Mouse (Mus musculus): Measurements from ENCODE around the gene Adamts17. TPM values are rescaled to one million over a fixed set of nuclear protein-coding genes. Genes with fewer than 3 reads are reported as not detected.

Adamts17 gene
- total RNA-seq, 2 experiments from 2014 or later, result 2.5 to 4.1 TPM

- peak; percentile 20 to 33 for DNase-seq
Measured at GRCm38 (mm10) chr7:66846582-66846981, 7.0 kb downstream of the Adamts17 start.

GRCm38 (mm10) chr7:66847299-66847698 is 7.8 kb downstream of the Adamts17 start:
- no peak for DNase-seq

GRCm38 (mm10) chr7:66849316-66849715 is 9.8 kb downstream of the Adamts17 start:
- no peak for DNase-seq

- DNase-seq, result no peak
Measured at GRCm38 (mm10) chr7:66852164-66852563, 12.6 kb downstream of the Adamts17 start.

GRCm38 (mm10) chr7:66857610-66858009 is 18.1 kb downstream of the Adamts17 start:
- DNase-seq, result no peak

GRCm38 (mm10) chr7:66858247-66859075 is 18.9 kb downstream of the Adamts17 start:
- DNase-seq, result no peak

- no peak for DNase-seq
Measured at GRCm38 (mm10) chr7:66859220-66859619, 19.7 kb downstream of the Adamts17 start.

- DNase-seq, result no peak
Measured at GRCm38 (mm10) chr7:66866944-66867718, 27.6 kb downstream of the Adamts17 start.

- peak; percentile 31 to 57 for DNase-seq
Measured at GRCm38 (mm10) chr7:66867719-66868501, 28.4 kb downstream of the Adamts17 start.

GRCm38 (mm10) chr7:66871520-66871919 is 32.0 kb downstream of the Adamts17 start:
- no peak for DNase-seq

GRCm38 (mm10) chr7:66871940-66872511 is 32.5 kb downstream of the Adamts17 start:
- DNase-seq, result no peak

GRCm38 (mm10) chr7:66873235-66873634 is 33.7 kb downstream of the Adamts17 start:
- no peak for DNase-seq

- no peak for DNase-seq
Measured at GRCm38 (mm10) chr7:66891431-66891830, 51.9 kb downstream of the Adamts17 start.

- DNase-seq, result no peak
Measured at GRCm38 (mm10) chr7:66892096-66892495, 52.6 kb downstream of the Adamts17 start.

GRCm38 (mm10) chr7:66902376-66902775 is 62.8 kb downstream of the Adamts17 start:
- no peak for DNase-seq

- peak; percentile 10 to 40 for DNase-seq
Measured at GRCm38 (mm10) chr7:66903014-66903413, 63.5 kb downstream of the Adamts17 start.

GRCm38 (mm10) chr7:66905941-66906340 is 66.4 kb downstream of the Adamts17 start:
- DNase-seq, result no peak

GRCm38 (mm10) chr7:66912866-66913265 is 73.3 kb downstream of the Adamts17 start:
- peak; percentile 36 to 54 for DNase-seq

GRCm38 (mm10) chr7:66923595-66923994 is 84.1 kb downstream of the Adamts17 start:
- no peak for DNase-seq

GRCm38 (mm10) chr7:66924104-66924503 is 84.6 kb downstream of the Adamts17 start:
- DNase-seq, result no peak

- DNase-seq, result peak; percentile 59 to 77
Measured at GRCm38 (mm10) chr7:66929263-66929662, 89.7 kb downstream of the Adamts17 start.

- DNase-seq, result no peak
Measured at GRCm38 (mm10) chr7:66931291-66931690, 91.8 kb downstream of the Adamts17 start.
